In genomic region chr16:27530634-27531033, GRCm38 (mm10) we compare ENCODE assay signal across 27 mouse cellular contexts.
"Had no signal": no experiment of that assay in that cellular context is flagged by ENCODE, and none has a peak within 500 bp of the region (broad histone marks: within the 10 kb centered on the region; RNA-seq: fewer than 3 reads in every experiment).

No protein-coding gene starts in this region.

- DNase-seq: cerebellum, adult 9-10 months; cerebellum, adult 9-11 months; cerebellum, postnatal 10 days; cerebellum, postnatal 14 days; cerebellum, postnatal 25 days; cerebellum, postnatal 36 days; embryo, embryonic 11 days; forebrain, postnatal 0 days; gastrocnemius, adult 2 months; gastrocnemius, postnatal 10 days; gastrocnemius, postnatal 14 days; gastrocnemius, postnatal 25 days; gastrocnemius, postnatal 36 days; heart, adult 11 months; heart, adult 18-20 months; heart, adult 2 months had no signal

- ATAC-seq: forebrain, embryonic 13.5 days; forebrain, embryonic 14.5 days; forebrain, embryonic 15.5 days; forebrain, embryonic 16.5 days; forebrain, postnatal 0 days had no signal

- H3K4me1 ChIP-seq: embryonic facial prominence, embryonic 10.5 days; embryonic facial prominence, embryonic 12.5 days; embryonic facial prominence, embryonic 13.5 days; embryonic facial prominence, embryonic 15.5 days; forebrain, embryonic 10.5 days; forebrain, embryonic 13.5 days; forebrain, embryonic 15.5 days; heart, embryonic 10.5 days had no signal

- H3K36me3 ChIP-seq: embryonic facial prominence, embryonic 10.5 days; embryonic facial prominence, embryonic 12.5 days; embryonic facial prominence, embryonic 13.5 days; embryonic facial prominence, embryonic 15.5 days; forebrain, embryonic 10.5 days; forebrain, embryonic 15.5 days; heart, embryonic 10.5 days had no signal

- H3K4me3 ChIP-seq: embryonic facial prominence, embryonic 10.5 days; embryonic facial prominence, embryonic 12.5 days; embryonic facial prominence, embryonic 13.5 days; embryonic facial prominence, embryonic 15.5 days; erythroblast, embryonic 14.5 days; forebrain, embryonic 10.5 days; forebrain, embryonic 13.5 days; forebrain, embryonic 15.5 days; gastrocnemius, adult 2 months; heart, adult 2 months; heart, embryonic 10.5 days had no signal

- H3K4me2 ChIP-seq: embryonic facial prominence, embryonic 12.5 days; embryonic facial prominence, embryonic 13.5 days; embryonic facial prominence, embryonic 15.5 days; forebrain, embryonic 13.5 days; forebrain, embryonic 15.5 days had no signal

- H3K27ac ChIP-seq: embryonic facial prominence, embryonic 10.5 days; embryonic facial prominence, embryonic 12.5 days; embryonic facial prominence, embryonic 13.5 days; embryonic facial prominence, embryonic 15.5 days; forebrain, embryonic 10.5 days; forebrain, embryonic 13.5 days; forebrain, embryonic 15.5 days; gastrocnemius, adult 2 months; heart, adult 2 months; heart, embryonic 10.5 days had no signal

- H3K9ac ChIP-seq: embryonic facial prominence, embryonic 12.5 days; embryonic facial prominence, embryonic 13.5 days; embryonic facial prominence, embryonic 15.5 days; forebrain, embryonic 13.5 days; forebrain, embryonic 15.5 days; forebrain, postnatal 0 days had no signal

- H3K9me3 ChIP-seq: embryonic facial prominence, embryonic 10.5 days; embryonic facial prominence, embryonic 12.5 days; embryonic facial prominence, embryonic 13.5 days; embryonic facial prominence, embryonic 15.5 days; forebrain, embryonic 10.5 days; forebrain, embryonic 13.5 days; forebrain, embryonic 15.5 days; heart, embryonic 10.5 days had no signal

- H3K27me3 ChIP-seq: embryonic facial prominence, embryonic 12.5 days; embryonic facial prominence, embryonic 13.5 days; embryonic facial prominence, embryonic 15.5 days; forebrain, embryonic 13.5 days; forebrain, embryonic 15.5 days had no signal
